Mouse (Mus musculus) forebrain, embryonic 11.5 days (tissue): ENCODE results near the gene Gbp4. TPM values are rescaled to one million over a fixed set of nuclear protein-coding genes. Genes with fewer than 3 reads are reported as not detected.
"Not testable (repeated sequence)": the region's sequence is repeated elsewhere in the genome, so short reads cannot be mapped to it uniquely, and the experiment has no call there.

Experiments used
- ATAC-seq: fragments of 200-750 bp; cut with Nextera tagmentation; replicated peaks from 2 replicates; pipeline ENCODE4 v1.8.0; 2017; ENCODE audit warnings: moderate TSS enrichment; ENCODE audit not compliant: low FRiP score
- DNase-seq: peaks from one replicate; pipeline ENCODE4 v3.0.0-alpha.2; 2017; ENCODE audit warnings: low spot score
- H3K27ac ChIP-seq: fragments of 300-500 bp; sonication (generic); 2 replicates; pipeline ENCODE4 v1.5.1; 2014; ENCODE audit warnings: low read depth, low read length
- H3K27me3 ChIP-seq: fragments of 300-500 bp; sonication (generic); 2 replicates; pipeline ENCODE4 v1.6.1; 2014; ENCODE audit warnings: mild to moderate bottlenecking, low read length, mixed read lengths; ENCODE audit not compliant: control insufficient read depth, insufficient read depth
- H3K36me3 ChIP-seq: fragments of 300-500 bp; sonication (generic); 2 replicates; pipeline ENCODE4 v1.6.1; 2014; ENCODE audit warnings: mild to moderate bottlenecking, low read length, moderate library complexity, mixed read lengths; ENCODE audit not compliant: control insufficient read depth, insufficient read depth
- H3K4me1 ChIP-seq: fragments of 300-500 bp; sonication (generic); replicated peaks from 2 replicates; pipeline ENCODE4 v1.6.1; 2014; ENCODE audit warnings: low read length, mixed read lengths; ENCODE audit not compliant: control insufficient read depth, insufficient read depth
- H3K4me2 ChIP-seq: fragments of 300-500 bp; sonication (generic); 2 replicates; pipeline ENCODE4 v1.6.1; 2014; ENCODE audit warnings: low read depth, mild to moderate bottlenecking, low read length, moderate library complexity, mixed read lengths; ENCODE audit not compliant: severe bottlenecking
- H3K4me3 ChIP-seq: fragments of 300-500 bp; sonication (generic); 2 replicates; pipeline ENCODE4 v1.5.1; 2014; ENCODE audit warnings: low read depth, low read length
- H3K9ac ChIP-seq: fragments of 300-500 bp; sonication (generic); 2 replicates; pipeline ENCODE4 v1.6.1; 2014; ENCODE audit warnings: low read length
- H3K9me3 ChIP-seq: fragments of 300-500 bp; sonication (generic); 2 replicates; pipeline ENCODE4 v1.6.1; 2016; ENCODE audit warnings: low read length, mixed read lengths; ENCODE audit not compliant: control insufficient read depth
- polyA plus RNA-seq: library from polyadenylated mRNA; unstranded; fragments of >200 nt; fragmentation: Nextera tagmentation; extraction: Ambion mirVana; gene quantifications from 2 replicates; pipeline ENCODE4 v1.2.1, GENCODE M21; 2014

Gene Gbp4
- polyA plus RNA-seq, 1 experiment from 2014 or later: 0.17 TPM

DNA sequence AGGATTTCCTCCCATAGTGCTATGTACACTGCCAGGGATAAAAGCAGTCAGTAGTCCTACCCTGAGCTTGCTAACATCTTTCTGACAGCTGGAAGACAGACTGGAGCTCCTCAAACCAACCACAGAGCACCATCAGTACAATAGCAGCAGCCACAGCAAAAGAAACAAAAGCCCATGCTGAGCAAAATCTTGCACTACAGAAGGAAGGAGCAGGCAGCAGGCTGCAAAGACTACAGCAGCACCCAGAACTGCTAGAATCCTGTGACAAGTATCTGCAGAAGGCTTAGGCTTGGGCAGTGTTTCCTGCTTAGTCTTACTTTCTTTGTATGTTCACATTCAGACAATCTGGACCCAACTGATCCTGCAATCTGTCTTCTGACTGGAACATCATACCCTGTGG, 71.0 kb downstream of the Gbp4 start:
- H3K36me3 ChIP-seq, H3K9me3 ChIP-seq, H3K9ac ChIP-seq, H3K27me3 ChIP-seq, DNase-seq, H3K27ac ChIP-seq, H3K4me3 ChIP-seq, ATAC-seq, H3K4me2 ChIP-seq, H3K4me1 ChIP-seq: not testable (repeated sequence)

Other genes starting within 250 kb of the Gbp4 start
- 0.07 and 0.48 TPM in 2 replicates for gene Abcg3, start 156.9 kb downstream of the Gbp4 start, polyA plus RNA-seq
- gene Gbp9, start within 50 bp of the Gbp4 start, polyA plus RNA-seq: 0.67 and 0.90 TPM in 2 replicates
- gene Gbp8, start within 50 bp of the Gbp4 start, polyA plus RNA-seq: 0.23 TPM in 1 of 2 replicates, not detected in the other
- gene Gbp10, start 99.9 kb upstream of the Gbp4 start, polyA plus RNA-seq: 0.11 TPM in 1 of 2 replicates, not detected in the other
- not detected in 2 replicates for gene Gm43302, start 154.1 kb upstream of the Gbp4 start, polyA plus RNA-seq
- gene Gbp6, start 154.1 kb upstream of the Gbp4 start, polyA plus RNA-seq: 0.08 and 0.17 TPM in 2 replicates